Mouse (Mus musculus) mesoderm, embryonic 11.5 days (tissue): ENCODE measurements at regions not wholly inside any gene's neighbourhood (a gene's known extent, or its start where the extent isn't known, plus 50 kb on each side); places are given as distances from the start of the nearest gene placed in this dataset.

Experiments
- DNase-seq: peaks from one replicate; pipeline ENCODE4 v3.0.0-alpha.2; 2012; ENCODE audit warnings: low read depth, low spot score

- DNase-seq = peak; percentile 63
Observed at GRCm38 (mm10) chr10:117940441-117941265, 94.8 kb upstream of the Rap1b start.

- DNase-seq = no peak
Observed at GRCm38 (mm10) chr10:117941266-117941651, 95.4 kb upstream of the Rap1b start.

DNA sequence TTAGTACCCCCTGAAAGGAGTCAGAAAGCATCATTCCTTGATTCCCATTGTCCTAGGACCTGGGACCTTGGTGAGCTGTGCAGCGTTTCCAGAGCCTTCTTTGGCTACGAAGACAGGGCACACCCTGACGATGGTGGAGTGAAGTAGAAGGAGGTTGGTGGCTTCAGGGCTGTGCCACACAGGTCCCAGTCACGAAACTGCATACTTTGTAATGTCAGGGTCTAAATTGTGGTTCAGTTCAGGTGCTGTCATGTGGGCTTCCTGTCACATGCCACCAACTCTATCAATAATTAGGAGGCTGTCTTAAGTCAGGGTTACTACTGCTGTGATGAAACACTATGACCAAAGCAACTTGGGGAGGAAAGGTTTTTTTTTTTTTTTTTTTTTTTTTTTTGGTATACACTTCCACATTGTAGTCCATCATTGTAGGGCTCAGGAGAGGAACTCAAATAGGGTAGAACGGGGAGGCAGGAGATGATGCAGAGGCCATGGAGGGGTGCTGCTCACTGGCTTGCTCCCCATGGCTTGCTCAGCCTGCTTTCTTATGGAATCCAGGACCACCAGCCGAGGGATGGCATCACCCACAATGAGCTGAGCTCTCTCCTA lies 98.0 kb upstream of the Rap1b start:
- DNase-seq = no peak

- DNase-seq = peak; percentile 12
Observed at GRCm38 (mm10) chr10:117947191-117947590, 101.4 kb upstream of the Rap1b start.

DNA sequence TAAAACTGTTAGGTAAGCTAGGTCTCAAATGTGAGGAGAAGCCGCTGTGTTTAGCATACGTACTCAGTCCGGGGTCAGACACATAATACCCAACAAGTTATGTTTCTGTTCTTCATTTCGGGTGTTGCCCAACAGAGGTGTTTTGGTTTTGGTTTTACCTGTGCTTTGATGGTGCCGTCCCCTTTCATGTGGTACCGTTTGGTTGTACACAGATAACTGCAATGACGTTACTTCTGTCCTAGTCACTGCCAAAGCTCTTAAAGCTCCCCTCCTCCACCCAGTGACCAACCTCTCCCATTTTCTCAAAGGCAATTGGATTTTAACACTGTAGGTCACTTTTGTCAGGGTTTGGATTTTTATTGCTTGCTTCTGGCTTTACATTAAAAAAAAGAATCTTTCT lies 102.1 kb upstream of the Rap1b start:
- no peak for DNase-seq

- DNase-seq = no peak
Observed at GRCm38 (mm10) chr10:117952116-117953025, 106.5 kb upstream of the Rap1b start.

DNA sequence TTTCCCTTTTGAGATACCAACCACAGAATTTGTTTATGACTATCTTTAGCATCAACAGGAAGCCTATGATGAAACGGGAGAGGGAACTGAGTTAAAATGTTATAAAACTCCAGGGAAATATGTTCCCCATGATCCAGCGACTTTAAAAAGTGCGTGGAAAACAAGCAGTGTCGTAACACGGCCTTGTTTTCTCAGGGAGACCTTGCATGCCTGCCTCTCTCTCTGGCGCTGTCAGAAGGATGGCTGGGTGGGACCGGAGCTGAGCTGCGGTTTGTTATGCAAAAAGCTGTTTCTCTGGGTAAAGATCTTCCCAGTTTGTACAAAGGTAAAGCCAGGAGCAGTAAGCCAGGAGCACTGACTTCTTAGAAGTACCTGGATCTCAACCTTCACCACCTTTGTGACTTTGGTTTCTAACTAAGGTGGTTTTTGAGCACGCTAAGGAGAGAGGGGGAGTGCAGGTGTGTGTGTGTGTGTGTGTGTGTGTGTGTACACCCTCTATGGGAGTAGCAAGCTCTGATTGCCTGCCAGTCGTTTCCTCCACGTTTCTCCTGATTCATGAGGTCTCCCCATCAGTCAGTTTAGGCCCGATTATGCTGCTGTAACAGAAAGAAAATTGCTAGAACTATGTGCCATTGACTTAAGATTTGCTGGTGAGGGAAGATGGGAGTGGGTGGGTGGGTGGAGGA lies 107.3 kb upstream of the Rap1b start:
- DNase-seq = no peak

DNA sequence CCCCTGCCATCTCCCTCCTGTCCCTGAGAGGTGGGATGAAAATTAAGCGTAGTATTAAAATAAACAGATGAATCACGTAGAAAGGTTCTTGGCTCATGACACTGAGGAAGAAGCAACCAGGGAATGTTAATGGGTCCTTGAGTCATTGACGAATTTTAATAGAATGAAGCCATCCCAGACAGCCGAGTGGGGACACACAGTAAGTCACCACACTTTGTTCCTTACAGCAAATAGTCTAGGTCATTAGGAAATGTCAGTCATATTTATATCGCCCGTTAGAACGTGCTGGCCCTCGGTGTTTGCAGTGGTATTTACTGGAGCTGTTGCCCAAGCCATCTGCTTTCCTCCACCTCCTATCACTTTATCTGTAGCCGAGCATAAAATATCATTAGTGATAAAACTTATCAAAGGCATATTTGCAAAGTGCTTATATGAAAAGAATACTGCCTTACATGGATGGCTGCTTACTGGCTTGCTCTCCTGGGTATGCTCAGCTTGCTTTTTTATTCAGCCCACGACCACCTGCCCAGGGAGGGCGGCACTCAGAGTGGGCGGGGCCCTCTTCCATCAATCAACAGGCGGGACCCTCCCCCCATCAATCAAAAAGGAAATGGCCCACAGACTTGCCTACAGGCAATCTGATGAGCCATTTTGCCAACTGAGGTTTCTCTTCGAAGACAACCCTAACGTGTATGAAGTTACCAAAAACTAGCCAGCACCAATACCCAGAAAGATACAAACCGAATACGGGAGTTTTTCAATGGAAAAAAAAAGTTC lies 110.5 kb upstream of the Rap1b start:
- no peak for DNase-seq

GRCm38 (mm10) chr10:117974706-117975105 lies 128.9 kb upstream of the Rap1b start:
- DNase-seq = no peak

- DNase-seq = no peak
Observed at GRCm38 (mm10) chr10:117975467-117975866, 129.6 kb upstream of the Rap1b start.

DNA sequence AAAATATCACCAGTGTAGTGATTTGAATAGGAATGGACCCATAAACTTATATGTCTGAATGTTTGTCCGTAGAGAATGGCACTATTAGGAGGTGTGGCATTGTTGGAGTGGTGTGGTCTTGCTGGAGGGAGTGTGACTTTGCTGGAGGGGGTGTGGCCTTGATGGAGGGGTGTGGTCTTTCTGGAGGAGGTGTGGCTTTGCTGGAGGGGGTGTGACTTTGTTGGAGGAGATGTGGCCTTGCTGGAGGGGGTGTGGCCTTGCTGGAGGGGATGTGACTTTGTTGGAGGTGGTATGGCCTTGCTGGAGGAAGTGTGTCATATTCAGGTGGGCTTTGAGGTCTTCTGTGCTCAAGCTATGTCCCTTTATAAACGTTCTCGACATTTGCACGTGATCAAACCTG lies 133.3 kb upstream of the Rap1b start:
- DNase-seq = no peak

DNA sequence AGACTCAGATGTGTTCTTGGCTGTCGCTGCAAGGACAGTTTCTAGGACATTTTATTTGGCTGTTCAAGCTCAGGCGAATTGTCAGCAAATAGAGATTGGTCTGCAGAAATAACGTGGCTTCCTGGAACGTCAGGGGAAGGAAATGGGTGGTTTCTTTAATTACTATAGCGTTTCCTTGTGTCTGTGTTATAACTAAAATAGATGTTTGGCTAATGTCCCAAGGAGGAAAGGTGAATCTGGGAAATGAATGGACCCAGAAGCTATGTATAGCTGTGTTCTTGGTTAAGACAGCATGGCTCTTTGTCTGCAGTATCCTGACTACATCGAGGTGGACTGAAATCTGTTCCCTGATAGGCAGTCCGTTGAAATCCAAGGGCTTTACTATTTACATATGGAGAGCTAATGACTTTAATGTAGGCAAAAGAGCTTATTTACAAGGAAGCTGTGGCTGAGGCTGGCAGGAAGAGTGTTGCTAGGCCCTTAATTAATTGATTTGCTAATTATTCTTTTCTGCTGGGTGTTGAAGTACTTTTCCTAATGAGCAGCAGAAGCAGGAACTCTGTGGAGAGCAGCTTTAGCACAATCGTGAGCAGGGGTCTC lies 136.9 kb upstream of the Rap1b start:
- no peak for DNase-seq

GRCm38 (mm10) chr10:117983271-117983670 lies 137.4 kb upstream of the Rap1b start:
- no peak for DNase-seq

DNA sequence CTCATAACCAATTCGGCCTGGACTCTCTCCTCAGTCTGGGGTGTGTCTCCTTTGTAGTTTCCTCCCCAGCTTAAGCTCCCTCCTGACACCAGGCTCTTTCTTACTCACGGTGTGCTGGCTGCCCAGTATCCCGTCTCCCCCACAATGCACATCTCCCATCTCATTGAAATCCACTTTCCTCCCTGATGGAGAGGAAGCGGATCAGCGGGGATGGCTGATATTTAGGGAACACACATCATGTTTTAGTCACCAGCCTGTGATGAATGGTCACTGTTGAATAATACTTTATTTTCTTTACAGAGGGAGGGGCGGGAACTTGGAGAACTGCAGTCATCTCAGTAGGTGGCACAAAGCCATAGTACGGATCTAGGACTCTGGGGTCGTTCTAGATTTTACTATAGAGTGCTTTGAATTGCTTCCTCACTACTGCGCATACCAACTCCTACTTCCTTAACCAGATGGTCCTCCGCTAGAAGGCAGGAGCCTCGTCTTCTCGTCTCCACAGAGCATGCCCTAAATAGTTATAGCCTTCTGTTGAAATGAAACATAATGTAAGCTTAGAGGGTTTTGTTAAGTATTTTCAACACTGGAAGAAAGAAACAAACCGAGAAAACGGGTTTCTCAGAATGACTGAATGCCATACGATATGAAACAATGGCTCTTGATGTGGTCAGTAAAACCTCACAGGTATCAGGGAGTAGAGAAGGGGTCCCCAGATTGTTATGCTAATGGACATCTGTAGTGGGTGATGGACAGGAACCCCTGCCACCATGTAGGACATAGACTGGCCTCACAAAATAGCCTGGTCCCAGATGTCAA lies 139.2 kb upstream of the Rap1b start:
- no peak for DNase-seq

GRCm38 (mm10) chr10:117987620-117988019 lies 141.8 kb upstream of the Rap1b start:
- DNase-seq = no peak

DNA sequence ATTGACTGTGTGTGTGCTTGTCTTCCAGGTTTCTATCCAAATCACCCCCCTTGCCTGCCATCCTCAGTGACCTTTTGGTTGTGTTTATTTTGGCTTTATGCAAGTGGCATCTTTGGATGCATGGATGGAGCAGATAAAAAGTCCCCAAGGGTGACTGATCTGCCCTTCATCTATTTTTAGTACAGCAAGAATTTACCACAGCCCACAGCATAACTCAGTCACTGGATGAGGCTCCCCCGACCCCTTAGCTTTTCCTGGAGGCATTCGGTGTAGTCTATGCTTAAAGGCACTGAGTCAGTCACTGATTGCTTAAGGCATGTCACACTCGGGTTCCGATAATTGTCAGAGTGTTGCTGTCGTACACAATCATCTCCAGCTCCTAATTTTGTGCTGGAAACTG lies 142.2 kb upstream of the Rap1b start:
- DNase-seq = no peak

GRCm38 (mm10) chr10:117991176-117991575 lies 145.3 kb upstream of the Rap1b start:
- DNase-seq = no peak

- no peak for DNase-seq
Observed at GRCm38 (mm10) chr10:117992317-117992716, 146.5 kb upstream of the Rap1b start.

- no peak for DNase-seq
Observed at GRCm38 (mm10) chr10:117993809-117994208, 147.8 kb upstream of the Mdm1 start.

- peak; percentile 45 for DNase-seq
Observed at GRCm38 (mm10) chr10:117994768-117995167, 146.8 kb upstream of the Mdm1 start.
